Mouse (Mus musculus) liver, adult 2 months (tissue): ENCODE results near the gene Acox2.

Source experiments
- CTCF ChIP-seq: fragments of 200-500 bp; IDR thresholded peaks from 2 replicates; pipeline ENCODE4 v1.5.1; 2011; ENCODE audit warnings: low read depth, low read length, control low read depth
- POLR2A ChIP-seq: fragments of 200-500 bp; IDR thresholded peaks from 2 replicates; pipeline ENCODE4 v1.6.1; 2011; ENCODE audit warnings: low read length, control low read depth; ENCODE audit not compliant: insufficient read depth; ENCODE audit errors: extremely low read depth

DNA sequence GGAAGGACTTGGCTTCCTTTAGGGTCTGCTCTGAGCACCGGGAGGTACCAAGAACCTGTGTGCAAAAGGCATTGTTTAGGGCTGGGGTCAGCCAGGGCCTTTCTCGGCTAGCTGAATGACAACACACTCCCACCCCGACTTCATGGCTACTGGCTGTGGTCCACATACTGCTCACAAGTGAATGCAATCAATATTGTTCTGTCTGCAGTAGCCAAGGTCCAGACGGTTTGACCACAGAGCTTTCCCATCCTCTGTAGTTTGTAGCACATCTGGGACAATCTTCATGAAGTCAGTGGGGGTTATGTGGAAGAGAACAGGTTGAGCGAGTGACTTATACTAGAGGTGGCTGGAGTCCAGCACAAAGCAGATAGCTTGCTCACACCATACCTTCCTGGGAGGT, 2.3 kb downstream of the Acox2 start:
- TF ChIP-seq CTCF: no peak
- no peak for TF ChIP-seq POLR2A
